In the genomic region with DNA sequence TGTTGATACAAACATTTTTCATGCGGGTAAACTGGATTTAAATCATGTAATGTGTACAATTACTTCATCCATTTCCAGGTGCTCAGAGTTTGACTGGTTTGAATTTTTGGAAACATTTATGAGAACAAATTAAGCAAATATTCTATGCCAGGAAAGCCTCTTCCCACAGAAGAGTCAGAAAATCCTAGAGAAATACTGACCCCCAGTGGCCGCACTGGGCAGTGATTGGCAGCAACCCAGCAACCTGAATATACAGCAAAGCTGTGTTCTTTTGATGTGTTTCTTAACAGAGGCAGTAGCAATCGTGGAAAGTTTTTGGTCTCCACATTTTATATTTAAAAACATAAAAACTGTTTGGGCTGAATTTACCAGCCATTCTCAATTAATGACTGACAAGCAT, we compare ENCODE assay signal across 9 mouse cellular contexts.
DNase-seq lines count a peak whose midpoint lies in the region; ATAC-seq and TF ChIP-seq lines count a peak whose summit lies in the region.
"Had no signal": no experiment of that assay in that cellular context is flagged by ENCODE, and none has a peak within 500 bp of the region (broad histone marks: within the 10 kb centered on the region; RNA-seq: fewer than 3 reads in every experiment).

No protein-coding gene starts in this region.

- peak; percentile 7 for DNase-seq in thymus, adult 2 months
- DNase-seq in thymus, adult 18-20 months = no peak
- peak; percentile 3 for DNase-seq in c-Kit-positive CD71-positive TER-119-negative erythroid progenitor cells, embryonic 14.5 days (ENCODE audit: low read depth)
- peak; percentile 84 for DNase-seq in kidney, postnatal 4 days
- peak; percentile 58 for DNase-seq in lung, adult 2 months

- no peak overlapping the region for H3K4me3 ChIP-seq in thymus, adult 2 months (ENCODE audit: control insufficient read depth, insufficient read depth, low read length)
- no peak overlapping the region for H3K4me3 ChIP-seq in lung, adult 2 months (replicated peaks; ENCODE audit: extremely low read depth, low read depth, low read length)
- H3K4me3 ChIP-seq in small intestine, adult 2 months (ENCODE audit: low read depth, low read length) = no peak overlapping the region
- H3K4me3 ChIP-seq: neural tube, embryonic 12.5 days had no signal

- no peaks in the 10 kb centered on the region for H3K36me3 ChIP-seq in thymus, adult 2 months (ENCODE audit: control insufficient read depth, insufficient read depth, low read length)
- no peaks in the 10 kb centered on the region for H3K36me3 ChIP-seq in small intestine, adult 2 months (ENCODE audit: control insufficient read depth, insufficient read depth, low read length)

- TF ChIP-seq CTCF in thymus, adult 2 months (IDR thresholded peaks at IDR 0.05; ENCODE audit: borderline replicate concordance, control insufficient read depth, extremely low read depth, insufficient read depth, low read length, poor library complexity) = no peak
- peak; percentile 82 for TF ChIP-seq CTCF in lung, adult 2 months (IDR thresholded peaks at IDR 0.05; ENCODE audit: insufficient read depth, low read length)
- peak; percentile 67; the same call in 1 of the 2 replicates for TF ChIP-seq CTCF in small intestine, adult 2 months (IDR thresholded peaks at IDR 0.05; ENCODE audit: extremely low read depth, insufficient read length, insufficient replicate concordance, low read depth, low read length)

- 23% methylated on average over 3 of the region's 3 CpGs for WGBS in thymus, adult 2 months
- 20% methylated on average over 3 of the region's 3 CpGs for WGBS in lung, adult 2 months
- 19% methylated on average over 3 of the region's 3 CpGs for WGBS in small intestine, adult 2 months

- H3K4me1 ChIP-seq in thymus, adult 2 months (replicated peaks; ENCODE audit: control insufficient read depth, insufficient read depth, low read length) = no peaks in the 10 kb centered on the region
- no peaks in the 10 kb centered on the region for H3K4me1 ChIP-seq in lung, adult 2 months (ENCODE audit: control insufficient read depth, insufficient read depth, low read length)
- H3K4me1 ChIP-seq in small intestine, adult 2 months (ENCODE audit: control insufficient read depth, insufficient read depth, insufficient read length, low read length) = no peaks in the 10 kb centered on the region
- H3K4me1 ChIP-seq: neural tube, embryonic 12.5 days had no signal

- TF ChIP-seq POLR2A in thymus, adult 2 months (IDR thresholded peaks at IDR 0.05; ENCODE audit: control insufficient read depth, extremely low read depth, insufficient read depth, low read length, poor library complexity) = no peak
- TF ChIP-seq POLR2A in lung, adult 2 months (IDR thresholded peaks at IDR 0.05; ENCODE audit: borderline replicate concordance, extremely low read depth, low read depth, low read length) = no peak
- TF ChIP-seq POLR2A in small intestine, adult 2 months (IDR thresholded peaks at IDR 0.05; ENCODE audit: low read depth, low read length) = no peak

- ATAC-seq in frontal cortex, adult (ENCODE audit: low TSS enrichment) = peak; percentile 53; the same call in 1 of the 2 replicates
- no peak for ATAC-seq in megakaryocyte, adult 5-6 weeks (ENCODE audit: poor library complexity, severe bottlenecking)

- no peaks in the 10 kb centered on the region for H3K27me3 ChIP-seq in thymus, adult 2 months (ENCODE audit: control insufficient read depth, insufficient read depth, low read length)
- no peaks in the 10 kb centered on the region for H3K27me3 ChIP-seq in small intestine, adult 2 months (ENCODE audit: control insufficient read depth, insufficient read depth, low read length)
- H3K27me3 ChIP-seq: neural tube, embryonic 12.5 days had no signal

- no peak overlapping the region for H3K27ac ChIP-seq in thymus, adult 2 months (ENCODE audit: control insufficient read depth, insufficient read depth, low read length)
- no peak overlapping the region for H3K27ac ChIP-seq in small intestine, adult 2 months (ENCODE audit: insufficient read depth, low read depth, low read length)
- H3K27ac ChIP-seq: neural tube, embryonic 12.5 days had no signal

Comparison
In these comparisons a context has a peak if more than half of its experiments do, and no peak if none do; other contexts are left out.
1. DNase-seq: peak in thymus, adult 2 months (single experiment), c-Kit-positive CD71-positive TER-119-negative erythroid progenitor cells, embryonic 14.5 days (single experiment), kidney, postnatal 4 days (2 of 2) and lung, adult 2 months (single experiment); none in thymus, adult 18-20 months (0 of 2).